Mouse (Mus musculus) lung, adult 2 months (tissue): Measurements from ENCODE around the gene Tmem256. TPM values are rescaled to one million over a fixed set of nuclear protein-coding genes. Genes with fewer than 3 reads are reported as not detected.
"Not testable (repeated sequence)": the region's sequence is repeated elsewhere in the genome, so short reads cannot be mapped to it uniquely, and the experiment has no call there.

Experiments used
- DNase-seq: peaks from one replicate; pipeline ENCODE4 v3.0.0; 2022
- H3K4me1 ChIP-seq: fragments of 200-500 bp; 2 replicates; pipeline ENCODE4 v1.6.1; 2011; ENCODE audit warnings: low read length; ENCODE audit not compliant: control insufficient read depth, insufficient read depth
- H3K4me3 ChIP-seq: fragments of 200-500 bp; replicated peaks from 2 replicates; pipeline ENCODE3; 2011; ENCODE audit warnings: low read depth, mild to moderate bottlenecking, control low read depth, low read length; ENCODE audit errors: extremely low read depth
- CTCF ChIP-seq: fragments of 200-500 bp; IDR thresholded peaks from 2 replicates; pipeline ENCODE4 v1.5.1; 2011; ENCODE audit warnings: mild to moderate bottlenecking, low read length, control low read depth; ENCODE audit not compliant: insufficient read depth
- POLR2A ChIP-seq: fragments of 200-500 bp; IDR thresholded peaks from 2 replicates; pipeline ENCODE4 v1.6.1; 2011; ENCODE audit warnings: low read depth, mild to moderate bottlenecking, control low read depth, low read length, borderline replicate concordance; ENCODE audit errors: extremely low read depth
- WGBS: fragments of 180-500 bp; shearing (Covaris S2); methylation state at CpG from one replicate; pipeline ENCODE4 v1.1.7; 2018; 5-methylcytosine and 5-hydroxymethylcytosine counted together
- polyA plus RNA-seq: library from polyadenylated mRNA; depleted of rRNA; stranded (reverse); fragments of >200 nt; gene quantifications from 2 replicates; pipeline ENCODE4 v1.2.3, GENCODE M21; 2012

The Tmem256 gene
- polyA plus RNA-seq, 1 experiment, result 151 TPM

DNA sequence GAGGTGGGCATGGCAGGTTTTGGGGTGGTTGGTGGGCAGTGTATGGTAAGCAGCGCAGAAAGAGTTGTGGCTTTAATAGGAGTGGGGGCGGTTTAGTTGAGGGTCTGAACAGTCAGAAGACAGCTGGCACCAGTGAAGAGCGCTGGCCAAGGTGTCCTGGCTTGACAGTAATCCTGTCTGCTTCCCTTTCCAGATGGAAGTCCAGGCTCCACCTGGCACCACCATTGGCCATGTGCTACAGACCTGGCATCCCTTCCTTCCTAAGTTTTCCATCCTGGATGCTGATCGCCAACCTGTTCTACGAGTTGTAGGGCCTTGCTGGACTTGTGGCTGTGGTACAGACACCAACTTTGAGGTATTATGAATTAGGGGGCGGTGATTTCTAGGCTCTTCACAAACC lies 9.7 kb downstream of the Tmem256 start:
- no peak for DNase-seq
- H3K4me3 ChIP-seq, result no peak overlapping the region
- WGBS, result 94% methylated on average over 6 of the region's 6 CpGs
- peaks cover 23% of the 10 kb centered on the region for H3K4me1 ChIP-seq
- TF ChIP-seq POLR2A (no peak), CTCF (no peak)

DNA sequence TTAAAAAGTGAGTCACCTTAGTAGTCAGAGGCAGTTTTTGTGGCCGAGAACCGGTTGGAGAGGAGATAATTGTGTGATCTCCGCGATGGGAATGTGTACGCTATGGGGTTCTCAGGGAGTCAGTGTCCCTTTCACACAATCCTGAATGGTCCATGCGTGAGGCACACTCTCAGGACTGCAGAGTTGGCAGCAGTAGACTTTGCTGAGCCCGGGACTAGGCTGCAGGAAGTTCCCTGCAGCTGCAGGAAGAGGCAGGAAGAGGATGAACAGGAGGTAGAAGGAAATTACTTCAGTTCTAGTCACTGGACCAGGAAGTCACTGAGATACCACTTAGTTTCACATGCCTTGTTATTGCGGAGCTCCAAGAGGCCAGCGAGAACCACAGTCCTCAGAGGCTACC lies 10.8 kb downstream of the Tmem256 start:
- no peak for DNase-seq
- Histone ChIP-seq H3K4me1 (peaks cover 25% of the 10 kb centered on the region), H3K4me3 (no peak overlapping the region)
- WGBS, result 53% methylated on average over 9 of the region's 9 CpGs
- TF ChIP-seq POLR2A (no peak), CTCF (no peak)

GRCm38 (mm10) chr11:69849884-69850283 lies 11.6 kb downstream of the Tmem256 start:
- WGBS, result 81% methylated on average over 15 of the region's 15 CpGs
- Histone ChIP-seq H3K4me1 (peaks cover 26% of the 10 kb centered on the region), H3K4me3 (no peak overlapping the region)
- DNase-seq, result no peak
- TF ChIP-seq CTCF (no peak), POLR2A (no peak)

GRCm38 (mm10) chr11:69850754-69851153 lies 12.4 kb downstream of the Tmem256 start:
- WGBS, result 47% methylated on average over 8 of the region's 8 CpGs
- Histone ChIP-seq H3K4me3 (no peak overlapping the region), H3K4me1 (peaks cover 27% of the 10 kb centered on the region)
- no peak for TF ChIP-seq POLR2A
- no peak for TF ChIP-seq CTCF
- DNase-seq, result no peak

DNA sequence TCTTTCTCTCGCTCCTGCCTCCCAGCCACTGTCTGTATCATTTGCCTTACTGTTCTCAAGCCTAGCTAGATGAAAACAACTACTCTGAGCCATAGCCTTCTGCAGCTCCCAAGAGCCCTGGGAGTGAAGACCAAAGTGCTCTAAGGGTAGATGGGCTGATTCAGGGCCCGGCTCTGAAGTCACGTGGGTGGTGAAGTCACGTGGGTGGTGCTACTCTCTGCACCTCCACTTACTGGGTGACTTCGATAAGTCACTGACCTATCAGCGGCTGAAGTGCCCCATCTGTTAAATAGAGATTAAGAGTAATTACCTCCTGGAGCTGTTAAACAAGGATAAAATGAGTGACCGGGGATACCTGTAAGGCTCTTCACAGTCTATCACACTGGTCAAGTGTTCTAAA lies 15.7 kb downstream of the Tmem256 start:
- 41% methylated on average over 7 of the region's 7 CpGs for WGBS
- Histone ChIP-seq H3K4me1 (peaks cover 22% of the 10 kb centered on the region), H3K4me3 (no peak overlapping the region)
- TF ChIP-seq POLR2A (no peak), CTCF (no peak)
- DNase-seq, result no peak

GRCm38 (mm10) chr11:69854680-69855079 lies 16.4 kb downstream of the Tmem256 start:
- 58% methylated on average over 10 of the region's 10 CpGs for WGBS
- DNase-seq, result no peak
- no peak for TF ChIP-seq POLR2A
- no peak for TF ChIP-seq CTCF

DNA sequence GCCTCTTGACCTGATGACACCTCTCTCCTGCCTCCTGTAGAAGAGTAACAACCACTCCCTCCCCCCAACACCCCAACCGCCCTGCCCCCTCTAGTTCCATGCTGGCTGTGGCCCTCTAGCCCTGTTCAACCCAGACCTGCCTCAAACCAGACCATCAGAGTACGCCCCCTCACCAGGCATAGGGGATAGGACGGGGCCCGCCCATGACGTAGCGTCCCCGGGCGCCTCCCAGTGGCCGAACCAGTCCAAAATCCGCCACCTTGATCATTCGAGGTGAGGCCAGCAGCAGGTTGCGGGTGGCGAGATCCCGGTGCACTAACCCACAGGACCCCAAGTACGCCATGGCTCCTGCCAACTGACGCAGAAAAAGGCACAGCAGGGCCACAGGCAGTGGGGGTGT lies 17.0 kb downstream of the Tmem256 start:
- 34% methylated on average over 16 of the region's 16 CpGs for WGBS
- DNase-seq, result no peak
- Histone ChIP-seq H3K4me3 (no peak overlapping the region), H3K4me1 (peaks cover 12% of the 10 kb centered on the region)
- TF ChIP-seq CTCF (no peak), POLR2A (no peak)

More at GRCm38 (mm10) chr11:69854680-69855079, 16.4 kb downstream of the Tmem256 start:
- Histone ChIP-seq H3K4me3 (no peak overlapping the region), H3K4me1 (peaks cover 16% of the 10 kb centered on the region)

- 31% methylated on average over 29 of the region's 30 CpGs for WGBS
- H3K4me1 ChIP-seq, result peaks cover 6% of the 10 kb centered on the region
- peak within 1 kb of the TSS; percentile 63 for H3K4me3 ChIP-seq
- peak; percentile 66 for DNase-seq
- TF ChIP-seq CTCF (no peak), POLR2A (peak; percentile 41; the same call in 1 of the 2 replicates)
These were observed 20.0 kb downstream of the Tmem256 start, which contains the start of gene Tnk1 for GRCm38 (mm10) chr11:69858113-69858998. Gene Tnk1, minus strand, starts transcription at chr11:69858730.

GRCm38 (mm10) chr11:69863729-69864128 lies 25.4 kb downstream of the Tmem256 start:
- not testable (repeated sequence) for H3K4me1 ChIP-seq, DNase-seq, H3K4me3 ChIP-seq
- WGBS, result 68% methylated on average over 3 of the region's 3 CpGs

GRCm38 (mm10) chr11:69864138-69864860 lies 26.0 kb downstream of the Tmem256 start:
- Histone ChIP-seq H3K4me1 (no peaks in the 10 kb centered on the region; the same call in 1 of the 2 replicates), H3K4me3 (no peak overlapping the region)
- no peak for TF ChIP-seq CTCF
- DNase-seq, result no peak
- WGBS, result 48% methylated on average over 8 of the region's 8 CpGs
